In genomic region chr5:118841210-118842016, GRCm38 (mm10) we compare ENCODE assay signal across 26 mouse cellular contexts.
DNase-seq lines count a peak whose midpoint lies in the region; ATAC-seq and TF ChIP-seq lines count a peak whose summit lies in the region.
"Had no signal": no experiment of that assay in that cellular context is flagged by ENCODE, and none has a peak within 500 bp of the region (broad histone marks: within the 10 kb centered on the region; RNA-seq: fewer than 3 reads in every experiment).

No protein-coding gene starts in this region.

- DNase-seq in forebrain, postnatal 0 days, result peak; percentile 26
- peak; percentile 39 for DNase-seq in lung, postnatal 10 days
- DNase-seq in lung, postnatal 36 days, result no peak
- peak; percentile 65 for DNase-seq in limb, embryonic 11.5 days (ENCODE audit: low spot score)
- no peak for DNase-seq in testis, postnatal 10 days (ENCODE audit: low spot score)
- DNase-seq in ovary, postnatal 10 days (ENCODE audit: low spot score), result no peak
- DNase-seq: adrenal gland, postnatal 10 days; cerebellum, adult 8-10 months; heart, postnatal 36 days; kidney, adult 9 months; kidney, postnatal 10 days; midbrain, embryonic 14.5 days; right cerebral cortex, adult 18-20 months; thymus, adult 2 months; thymus, postnatal 36 days had no signal

- H3K36me3 ChIP-seq in forebrain, postnatal 0 days (ENCODE audit: insufficient read depth), result no peaks in the 10 kb centered on the region
- no peaks in the 10 kb centered on the region for H3K36me3 ChIP-seq in forebrain, embryonic 15.5 days
- H3K36me3 ChIP-seq in limb, embryonic 11.5 days (ENCODE audit: control insufficient read depth, insufficient read depth, low read length), result no peaks in the 10 kb centered on the region
- no peaks in the 10 kb centered on the region for H3K36me3 ChIP-seq in myocyte (ENCODE audit: control insufficient read depth, insufficient read depth)
- H3K36me3 ChIP-seq: G1E; heart, embryonic 15.5 days; hindbrain, embryonic 12.5 days; liver, embryonic 15.5 days; neural tube, embryonic 15.5 days had no signal

- TF ChIP-seq CTCF in forebrain, postnatal 0 days (IDR thresholded peaks at IDR 0.05; ENCODE audit: low read depth), result no peak

- H3K27me3 ChIP-seq in forebrain, postnatal 0 days (ENCODE audit: insufficient read depth, low read length), result no peaks in the 10 kb centered on the region
- no peaks in the 10 kb centered on the region for H3K27me3 ChIP-seq in forebrain, embryonic 15.5 days
- H3K27me3 ChIP-seq in limb, embryonic 11.5 days (ENCODE audit: control insufficient read depth, insufficient read depth, low read length), result no peaks in the 10 kb centered on the region
- no peaks in the 10 kb centered on the region for H3K27me3 ChIP-seq in myocyte (ENCODE audit: control insufficient read depth, insufficient read depth, insufficient read length)
- H3K27me3 ChIP-seq: heart, embryonic 15.5 days; hindbrain, embryonic 12.5 days; liver, embryonic 15.5 days; neural tube, embryonic 15.5 days had no signal

- no peaks in the 10 kb centered on the region for H3K4me1 ChIP-seq in forebrain, postnatal 0 days (ENCODE audit: insufficient read depth)
- H3K4me1 ChIP-seq in forebrain, embryonic 15.5 days, result 0 out of 2 replicates have a peak, but pooled peaks cover 3% of the 10 kb centered on the region
- peaks cover 11% of the 10 kb centered on the region for H3K4me1 ChIP-seq in limb, embryonic 11.5 days (ENCODE audit: control insufficient read depth, insufficient read depth, low read length)
- H3K4me1 ChIP-seq: heart, embryonic 15.5 days; hindbrain, embryonic 12.5 days; liver, embryonic 15.5 days; neural tube, embryonic 15.5 days had no signal

- H3K27ac ChIP-seq in forebrain, postnatal 0 days (ENCODE audit: low read depth, low read length), result no peak overlapping the region
- no peak overlapping the region for H3K27ac ChIP-seq in forebrain, embryonic 15.5 days (replicated peaks)
- peak overlapping the region; percentile 72 for H3K27ac ChIP-seq in limb, embryonic 11.5 days (replicated peaks; ENCODE audit: low read depth, low read length)
- H3K27ac ChIP-seq: heart, embryonic 15.5 days; hindbrain, embryonic 12.5 days; hindbrain, postnatal 0 days; liver, embryonic 15.5 days; neural tube, embryonic 15.5 days; stomach, postnatal 0 days had no signal

- TF ChIP-seq POLR2A in myocyte (IDR thresholded peaks at IDR 0.05; ENCODE audit: insufficient read length, low read depth), result no peak

- no peak overlapping the region for H3ac ChIP-seq in myocyte (ENCODE audit: control insufficient read depth, insufficient read length)

- WGBS in forebrain, postnatal 0 days, result 75% methylated on average over 21 of the region's 21 CpGs
- WGBS in forebrain, embryonic 15.5 days, result 81% methylated on average over 21 of the region's 21 CpGs
- 26% methylated on average over 21 of the region's 21 CpGs for WGBS in limb, embryonic 11.5 days

- no peaks in the 10 kb centered on the region for H3K9me3 ChIP-seq in forebrain, postnatal 0 days (ENCODE audit: low read length)
- H3K9me3 ChIP-seq in forebrain, embryonic 15.5 days, result no peaks in the 10 kb centered on the region
- no peaks in the 10 kb centered on the region for H3K9me3 ChIP-seq in limb, embryonic 11.5 days (ENCODE audit: control insufficient read depth, low read length)
- H3K9me3 ChIP-seq: heart, embryonic 15.5 days; hindbrain, embryonic 12.5 days; liver, embryonic 15.5 days; neural tube, embryonic 15.5 days had no signal

- no peak for ATAC-seq in forebrain, postnatal 0 days
- no peak for ATAC-seq in forebrain, embryonic 15.5 days (replicated peaks)
- ATAC-seq in limb, embryonic 11.5 days (ENCODE audit: insufficient number of reproducible peaks, low FRiP score, low TSS enrichment, low read depth), result peak; percentile 91
- ATAC-seq: forebrain, embryonic 16.5 days; hindbrain, postnatal 0 days; intestine, embryonic 16.5 days had no signal

- H3K79me2 ChIP-seq in myocyte (ENCODE audit: control insufficient read depth, insufficient read depth), result no peaks in the 10 kb centered on the region

- H3K4me3 ChIP-seq in forebrain, postnatal 0 days (ENCODE audit: low read depth, low read length), result no peak overlapping the region
- H3K4me3 ChIP-seq in forebrain, embryonic 15.5 days, result no peak overlapping the region
- H3K4me3 ChIP-seq in limb, embryonic 11.5 days (ENCODE audit: low read depth, low read length), result no peak overlapping the region
- no peak overlapping the region for H3K4me3 ChIP-seq in myocyte
- H3K4me3 ChIP-seq: heart, embryonic 15.5 days; hindbrain, embryonic 12.5 days; liver, embryonic 15.5 days; neural tube, embryonic 15.5 days had no signal

- no peak overlapping the region for H3K4me2 ChIP-seq in forebrain, postnatal 0 days (ENCODE audit: low read depth)
- H3K4me2 ChIP-seq in forebrain, embryonic 15.5 days (replicated peaks), result no peak overlapping the region
- no peak overlapping the region for H3K4me2 ChIP-seq in limb, embryonic 11.5 days (ENCODE audit: low read depth, severe bottlenecking)
- peak overlapping the region; percentile 42 for H3K4me2 ChIP-seq in myocyte (ENCODE audit: low read depth)
- H3K4me2 ChIP-seq: heart, embryonic 15.5 days; hindbrain, embryonic 12.5 days; liver, embryonic 15.5 days; neural tube, embryonic 15.5 days had no signal

- no peak overlapping the region for H3K9ac ChIP-seq in forebrain, postnatal 0 days
- no peak overlapping the region for H3K9ac ChIP-seq in forebrain, embryonic 15.5 days (replicated peaks)
- H3K9ac ChIP-seq in limb, embryonic 11.5 days (ENCODE audit: low read length), result no peak overlapping the region
- H3K9ac ChIP-seq: heart, embryonic 15.5 days; hindbrain, embryonic 12.5 days; liver, embryonic 15.5 days; neural tube, embryonic 15.5 days had no signal

TF ChIP-seq in myocyte, 11 proteins besides CTCF, POLR2A, EP300 and RAD21:
- TF ChIP-seq USF1 (IDR thresholded peaks at IDR 0.05; ENCODE audit: low read depth), result no peak
- no peak for TF ChIP-seq MYOD1 (IDR thresholded peaks at IDR 0.05; ENCODE audit: control insufficient read depth in 1 of 3, insufficient read length in 2 of 3, low read depth in 2 of 3)
- no peak for TF ChIP-seq TCF12 (IDR thresholded peaks at IDR 0.05; ENCODE audit: insufficient read depth, poor library complexity, severe bottlenecking)
- no peak for TF ChIP-seq TCF3 (IDR thresholded peaks at IDR 0.05; ENCODE audit: insufficient read length, low read depth)
- no peak for TF ChIP-seq REST (IDR thresholded peaks at IDR 0.05; ENCODE audit: insufficient read depth, insufficient read length)
- no peak for TF ChIP-seq E2F4 (IDR thresholded peaks at IDR 0.05; ENCODE audit: insufficient read depth)
- TF ChIP-seq CEBPB (IDR thresholded peaks at IDR 0.05; ENCODE audit: insufficient read depth, poor library complexity, severe bottlenecking), result no peak
- no peak for TF ChIP-seq MAX (IDR thresholded peaks at IDR 0.05; ENCODE audit: low read depth)
- TF ChIP-seq POLR2AphosphoS2 (IDR thresholded peaks at IDR 0.05; ENCODE audit: insufficient read length, low read depth), result no peak
- no peak for TF ChIP-seq SRF (IDR thresholded peaks at IDR 0.05; ENCODE audit: control insufficient read depth, insufficient read length, low read depth)
- no peak for TF ChIP-seq MYOG (IDR thresholded peaks at IDR 0.05; ENCODE audit: control insufficient read depth in 1 of 3, insufficient read depth in 1 of 3, insufficient read length in 2 of 3, low read depth in 2 of 3)
TF ChIP-seq in myocyte: peak in this region for 0.

Comparison
In these comparisons a context has a peak if more than half of its experiments do, and no peak if none do; other contexts are left out.
1. DNase-seq: peak in forebrain, postnatal 0 days (single experiment), lung, postnatal 10 days (single experiment) and limb, embryonic 11.5 days (single experiment); none in lung, postnatal 36 days (single experiment), testis, postnatal 10 days (single experiment) and ovary, postnatal 10 days (single experiment).